Mouse (Mus musculus): ENCODE measurements around the gene Flot1.

DNA sequence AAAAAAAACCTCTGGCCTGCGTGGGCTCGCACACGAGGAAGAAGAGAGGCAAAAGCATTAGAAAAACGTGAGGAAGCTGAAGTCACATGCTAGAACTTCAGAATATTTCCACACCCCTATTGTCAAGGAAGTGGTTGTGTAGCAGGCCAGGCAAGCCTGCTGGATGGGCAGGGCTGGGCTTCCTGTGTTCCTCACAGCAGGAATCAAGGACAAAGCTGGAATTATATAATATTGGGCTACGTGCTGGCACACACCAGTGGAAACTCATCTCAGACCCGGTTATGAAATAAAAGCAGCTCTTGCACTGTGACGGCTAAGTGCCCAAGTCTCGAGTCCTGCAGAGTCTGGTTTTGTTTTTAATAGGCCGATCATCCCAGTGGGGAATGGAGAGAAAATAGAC lies 15.0 kb upstream of the Flot1 start:
- TF ChIP-seq POLR2A (IDR thresholded peaks at IDR 0.05; ENCODE audit: borderline replicate concordance, control insufficient read depth, low read depth, low read length) = no peak
- no peak for TF ChIP-seq CTCF (IDR thresholded peaks at IDR 0.05; ENCODE audit: control insufficient read depth, insufficient read depth, low read length)

Measured in bone marrow, adult 2 months (tissue).